Mouse (Mus musculus): ENCODE data around the gene Trpd52l3. TPM values are rescaled to one million over a fixed set of nuclear protein-coding genes. Genes with fewer than 3 reads are reported as not detected.

The Trpd52l3 gene
- total and polyA plus RNA-seq, 2 experiments from 2014 or later, result not detected

GRCm38 (mm10) chr19:30050584-30050983, 47.0 kb downstream of the Trpd52l3 start:
- H3K4me1 ChIP-seq (ENCODE audit: insufficient read depth, low read length), result no peaks in the 10 kb centered on the region
- H3K27ac ChIP-seq (ENCODE audit: low read depth, low read length), result no peak overlapping the region
- no peaks in the 10 kb centered on the region for H3K9me3 ChIP-seq (ENCODE audit: low read length)
- H3K9ac ChIP-seq (replicated peaks; ENCODE audit: low read length, poor library complexity, severe bottlenecking), result no peak overlapping the region
- ATAC-seq (ENCODE audit: low FRiP score), result no peak
- H3K4me2 ChIP-seq (ENCODE audit: low read depth, low read length, poor library complexity, severe bottlenecking), result no peak overlapping the region
- TF ChIP-seq CTCF (IDR thresholded peaks at IDR 0.05), result no peak
- no peaks in the 10 kb centered on the region for H3K27me3 ChIP-seq (ENCODE audit: insufficient read depth, low read length)
- whole genome bisulfite sequencing, result 85% methylated on average over 2 of the region's 2 CpGs
- no peaks in the 10 kb centered on the region for H3K36me3 ChIP-seq (ENCODE audit: insufficient read depth, low read length)
- DNase-seq (ENCODE audit: low spot score), result no peak
- no peak overlapping the region for H3K4me3 ChIP-seq (ENCODE audit: low read depth, low read length)

- Histone ChIP-seq H3K4me3 (ENCODE audit: low read depth, low read length) (no peak overlapping the region), H3K4me2 (ENCODE audit: low read depth, low read length, poor library complexity, severe bottlenecking) (no peak overlapping the region), H3K9ac (replicated peaks; ENCODE audit: low read length, poor library complexity, severe bottlenecking) (no peak overlapping the region), H3K36me3 (ENCODE audit: insufficient read depth, low read length) (no peaks in the 10 kb centered on the region), H3K27ac (ENCODE audit: low read depth, low read length) (no peak overlapping the region), H3K9me3 (ENCODE audit: low read length) (no peaks in the 10 kb centered on the region), H3K27me3 (ENCODE audit: insufficient read depth, low read length) (no peaks in the 10 kb centered on the region), H3K4me1 (ENCODE audit: insufficient read depth, low read length) (no peaks in the 10 kb centered on the region)
- ATAC-seq (ENCODE audit: low FRiP score) (no peak), DNase-seq (ENCODE audit: low spot score) (no peak)
- WGBS, result 91% methylated on average over 3 of the region's 3 CpGs
- no peak for TF ChIP-seq CTCF (IDR thresholded peaks at IDR 0.05)
Observed at GRCm38 (mm10) chr19:30051479-30051878, 47.9 kb downstream of the Trpd52l3 start.

- 87% methylated on average over 2 of the region's 2 CpGs for WGBS
- H3K4me3 ChIP-seq (ENCODE audit: low read depth, low read length), result no peak overlapping the region
- no peak overlapping the region for H3K9ac ChIP-seq (replicated peaks; ENCODE audit: low read length, poor library complexity, severe bottlenecking)
- H3K9me3 ChIP-seq (ENCODE audit: low read length), result no peaks in the 10 kb centered on the region
- no peak for DNase-seq (ENCODE audit: low spot score)
- ATAC-seq (ENCODE audit: low FRiP score), result no peak
- no peak for TF ChIP-seq CTCF (IDR thresholded peaks at IDR 0.05)
- H3K4me1 ChIP-seq (ENCODE audit: insufficient read depth, low read length), result no peaks in the 10 kb centered on the region
- no peak overlapping the region for H3K27ac ChIP-seq (ENCODE audit: low read depth, low read length)
- no peak overlapping the region for H3K4me2 ChIP-seq (ENCODE audit: low read depth, low read length, poor library complexity, severe bottlenecking)
- no peaks in the 10 kb centered on the region for H3K36me3 ChIP-seq (ENCODE audit: insufficient read depth, low read length)
- no peaks in the 10 kb centered on the region for H3K27me3 ChIP-seq (ENCODE audit: insufficient read depth, low read length)
Observed at GRCm38 (mm10) chr19:30054218-30054617, 50.6 kb downstream of the Trpd52l3 start.

Other genes starting within 250 kb of the Trpd52l3 start
- gene 9930021J03Rik, start 197.8 kb upstream of the Trpd52l3 start, total RNA-seq (2014; rRNA removed), result 27.0 and 27.5 TPM in 2 replicates
- gene 9930021J03Rik, start 197.8 kb upstream of the Trpd52l3 start, polyA plus RNA-seq (2015; fragmentation: Nextera tagmentation; extraction: Ambion mirVana), result 5.1 and 6.3 TPM in 2 replicates
- gene Ranbp6, start 190.8 kb upstream of the Trpd52l3 start, total RNA-seq (2014; rRNA removed), result 47.2 and 62.2 TPM in 2 replicates
- gene Ranbp6, start 190.8 kb upstream of the Trpd52l3 start, polyA plus RNA-seq (2015; fragmentation: Nextera tagmentation; extraction: Ambion mirVana), result 38.8 and 39.4 TPM in 2 replicates
- 5.6 and 8.7 TPM in 2 replicates for gene Il33, start 78.7 kb upstream of the Trpd52l3 start, total RNA-seq (2014; rRNA removed)
- 6.2 and 6.4 TPM in 2 replicates for gene Il33, start 78.7 kb upstream of the Trpd52l3 start, polyA plus RNA-seq (2015; fragmentation: Nextera tagmentation; extraction: Ambion mirVana)
- 74.4 and 77.7 TPM in 2 replicates for gene Uhrf2, start 26.7 kb downstream of the Trpd52l3 start, total RNA-seq (2014; rRNA removed)
- gene Uhrf2, start 26.7 kb downstream of the Trpd52l3 start, polyA plus RNA-seq (2015; fragmentation: Nextera tagmentation; extraction: Ambion mirVana), result 24.0 and 29.7 TPM in 2 replicates
- gene Gldc, start 171.6 kb downstream of the Trpd52l3 start, total RNA-seq (2014; rRNA removed), result 9.2 and 9.6 TPM in 2 replicates
- 5.4 TPM in 2 replicates for gene Gldc, start 171.6 kb downstream of the Trpd52l3 start, polyA plus RNA-seq (2015; fragmentation: Nextera tagmentation; extraction: Ambion mirVana)
- gene Mbl2, start 229.2 kb downstream of the Trpd52l3 start, total RNA-seq (2014; rRNA removed), result not detected in 2 replicates
- not detected in 2 replicates for gene Mbl2, start 229.2 kb downstream of the Trpd52l3 start, polyA plus RNA-seq (2015; fragmentation: Nextera tagmentation; extraction: Ambion mirVana)